Mouse (Mus musculus): ENCODE results near the gene Iqce.
A peak's percentile ranks its signal among the peaks of the same experiment; 100 is the strongest.

The Iqce gene

GRCm38 (mm10) chr5:140641254-140641928 lies 60.8 kb downstream of the Iqce start:
- DNase-seq (ENCODE audit: inconsistent age in 2 of 2, low spot score in 1 of 2) = peak in 1 of 2 experiments; percentile 38

- DNase-seq (ENCODE audit: inconsistent age in 2 of 2, low spot score in 1 of 2) = no peak
Measured at GRCm38 (mm10) chr5:140640812-140641211, 61.4 kb downstream of the Iqce start.

DNA sequence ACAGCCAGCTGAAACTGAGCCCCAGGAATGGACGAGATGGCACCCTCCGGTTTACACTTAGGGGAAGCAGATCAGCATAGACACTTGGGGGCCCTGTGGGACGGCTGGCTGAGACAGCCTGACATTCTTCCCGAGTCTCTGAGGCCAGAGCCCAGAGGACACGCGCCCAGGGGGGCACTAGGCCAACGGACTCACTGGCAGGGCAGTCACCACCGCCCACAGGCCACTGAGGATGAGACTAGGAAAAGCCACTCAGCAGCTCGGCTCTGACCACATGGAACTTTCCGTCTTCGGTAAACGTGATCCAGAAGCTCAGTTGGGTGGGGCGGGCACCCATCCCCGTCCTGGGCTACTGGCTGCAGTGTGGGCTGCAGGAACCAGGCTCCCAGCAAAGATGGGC lies 62.3 kb downstream of the Iqce start:
- DNase-seq (ENCODE audit: inconsistent age in 2 of 2, low spot score in 1 of 2) = peak in 1 of 2 experiments; percentile 53

DNA sequence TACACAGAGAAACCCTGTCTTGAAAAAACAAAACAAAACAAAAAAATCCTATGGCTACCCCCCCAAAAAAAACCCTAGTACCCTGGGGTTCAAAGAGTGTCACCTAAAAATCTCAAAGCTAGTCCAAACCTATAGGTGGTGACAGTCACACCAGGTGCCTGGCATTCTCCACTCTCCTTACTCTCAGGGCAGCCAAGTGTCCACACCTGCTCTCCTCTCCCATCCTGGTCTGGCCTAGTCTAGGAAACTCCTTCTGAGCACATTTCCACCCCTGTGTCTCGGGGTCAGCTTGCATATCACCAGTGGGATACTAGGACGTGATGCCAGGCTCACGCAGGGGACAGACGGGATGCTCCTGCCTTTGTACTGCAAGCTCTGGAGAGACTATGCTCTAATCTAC lies 62.9 kb downstream of the Iqce start:
- DNase-seq (ENCODE audit: inconsistent age in 2 of 2, low spot score in 1 of 2) = no peak

DNA sequence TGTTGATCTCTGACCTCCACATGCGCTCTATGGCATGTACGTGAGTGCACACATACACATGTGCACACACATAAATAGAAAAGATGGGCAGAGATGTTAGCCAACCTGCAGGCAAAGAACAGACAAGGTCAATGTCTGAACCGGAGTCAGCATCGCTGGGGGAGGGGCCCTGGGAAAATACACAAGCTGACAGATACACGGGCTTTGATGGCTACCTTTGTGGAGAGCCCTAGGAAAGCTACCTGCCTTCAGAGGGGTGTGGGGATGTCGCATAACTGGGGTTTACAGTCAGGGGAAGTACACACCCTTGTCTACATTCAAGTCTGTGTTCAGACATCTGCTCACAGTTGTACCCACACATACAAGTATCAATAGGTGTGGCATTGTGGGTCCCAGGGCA lies 63.7 kb downstream of the Iqce start:
- peak in 1 of 2 experiments; percentile 34 for DNase-seq (ENCODE audit: inconsistent age in 2 of 2, low spot score in 1 of 2)

- DNase-seq (ENCODE audit: inconsistent age in 2 of 2, low spot score in 1 of 2) = no peak
Measured at GRCm38 (mm10) chr5:140637989-140638388, 64.2 kb downstream of the Iqce start.

DNA sequence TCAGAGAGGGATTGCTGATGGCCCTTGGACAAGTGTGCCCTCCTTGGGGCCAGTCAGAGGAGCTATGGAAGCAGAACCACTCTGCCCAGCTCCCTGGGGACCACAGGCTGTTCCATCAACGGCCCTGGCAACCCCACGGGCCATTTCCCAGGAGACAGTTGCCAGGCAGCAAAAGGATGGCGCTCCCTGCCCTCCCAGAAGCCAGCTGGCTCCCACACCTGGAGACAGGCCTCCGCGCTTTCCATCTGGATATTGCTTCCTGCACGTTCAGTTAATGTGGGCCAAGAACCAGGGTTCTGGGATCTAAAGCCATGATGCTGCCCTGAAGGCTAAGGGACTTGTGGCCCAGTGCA lies 65.1 kb downstream of the Iqce start:
- no peak for DNase-seq (ENCODE audit: inconsistent age in 2 of 2, low spot score in 1 of 2)

- peak in 1 of 2 experiments; percentile 63 for DNase-seq (ENCODE audit: inconsistent age in 2 of 2, low spot score in 1 of 2)
Measured at GRCm38 (mm10) chr5:140636316-140637057, 65.7 kb downstream of the Iqce start.

GRCm38 (mm10) chr5:140634798-140635722 lies 67.1 kb downstream of the Iqce start:
- no peak for DNase-seq (ENCODE audit: inconsistent age in 2 of 2, low spot score in 1 of 2)

GRCm38 (mm10) chr5:140633432-140633831 lies 68.7 kb downstream of the Iqce start:
- DNase-seq (ENCODE audit: inconsistent age in 2 of 2, low spot score in 1 of 2) = no peak

- DNase-seq (ENCODE audit: inconsistent age in 2 of 2, low spot score in 1 of 2) = no peak
Measured at GRCm38 (mm10) chr5:140628995-140629394, 73.2 kb downstream of the Iqce start.

GRCm38 (mm10) chr5:140627580-140627979 lies 74.6 kb downstream of the Iqce start:
- DNase-seq (ENCODE audit: inconsistent age in 2 of 2, low spot score in 1 of 2) = no peak

DNA sequence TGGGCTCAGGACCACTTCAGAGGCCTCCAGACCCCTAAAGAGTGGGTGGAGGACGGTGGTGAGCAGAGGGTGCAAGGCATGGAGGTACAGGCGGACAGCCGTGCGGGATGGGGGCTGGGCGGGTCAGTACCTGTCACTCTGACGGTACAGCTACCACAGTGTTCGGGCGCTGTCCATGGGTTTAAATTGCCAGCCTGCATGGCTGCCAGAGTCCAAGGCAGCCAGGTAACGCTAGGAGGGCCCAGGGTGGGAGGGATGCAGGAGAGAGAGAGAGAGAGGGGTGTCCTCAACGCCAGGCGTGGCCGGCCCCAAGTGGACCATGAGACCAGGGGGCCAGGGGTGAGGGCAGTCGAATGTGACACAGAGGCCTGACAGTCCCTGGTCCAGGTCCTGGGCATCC lies 77.2 kb downstream of the Iqce start:
- no peak for DNase-seq (ENCODE audit: inconsistent age in 2 of 2, low spot score in 1 of 2)

GRCm38 (mm10) chr5:140624238-140624637 lies 77.9 kb downstream of the Iqce start:
- no peak for DNase-seq (ENCODE audit: inconsistent age in 2 of 2, low spot score in 1 of 2)

- no peak for DNase-seq (ENCODE audit: inconsistent age in 2 of 2, low spot score in 1 of 2)
Measured at GRCm38 (mm10) chr5:140623791-140624190, 78.4 kb downstream of the Iqce start.

DNA sequence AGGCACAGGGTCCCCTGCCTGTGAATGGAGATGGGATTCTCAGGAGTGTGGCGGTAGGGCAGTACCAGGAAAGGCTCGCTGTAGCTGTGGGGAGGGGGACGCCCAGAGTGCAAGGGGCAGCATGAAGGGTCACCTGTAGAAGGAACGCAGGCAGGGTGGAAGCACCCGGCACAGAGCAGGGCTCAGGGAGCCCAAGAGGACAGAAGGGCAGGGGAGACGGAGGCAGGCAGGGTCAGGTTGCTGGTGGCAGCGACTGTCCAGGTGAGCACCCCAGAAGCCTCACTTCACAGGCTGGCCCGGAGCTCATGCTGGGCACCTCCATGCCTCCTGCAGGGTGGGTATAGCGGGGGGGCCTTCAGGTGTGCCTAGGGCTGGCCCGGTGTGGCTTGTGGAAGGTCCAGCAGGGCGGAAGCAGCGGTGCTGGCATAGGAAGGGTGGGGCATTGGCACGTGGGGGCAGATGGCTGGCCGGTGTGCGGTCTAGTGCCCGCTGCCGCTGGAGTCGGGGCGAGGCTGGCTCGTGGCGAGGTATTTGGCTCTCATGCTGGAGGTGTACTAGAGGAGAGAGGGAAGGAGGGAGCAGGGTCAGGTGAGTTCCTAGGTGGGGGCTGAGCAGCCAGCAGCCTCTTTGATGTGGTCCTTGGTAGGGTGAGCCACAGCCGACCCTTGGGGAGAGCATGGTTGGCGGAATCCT lies 79.1 kb downstream of the Iqce start:
- no peak for DNase-seq (ENCODE audit: inconsistent age in 2 of 2, low spot score in 1 of 2)

GRCm38 (mm10) chr5:140621517-140621916 lies 80.7 kb downstream of the Iqce start:
- peak in 1 of 2 experiments; percentile 78 for DNase-seq (ENCODE audit: inconsistent age in 2 of 2, low spot score in 1 of 2)

DNA sequence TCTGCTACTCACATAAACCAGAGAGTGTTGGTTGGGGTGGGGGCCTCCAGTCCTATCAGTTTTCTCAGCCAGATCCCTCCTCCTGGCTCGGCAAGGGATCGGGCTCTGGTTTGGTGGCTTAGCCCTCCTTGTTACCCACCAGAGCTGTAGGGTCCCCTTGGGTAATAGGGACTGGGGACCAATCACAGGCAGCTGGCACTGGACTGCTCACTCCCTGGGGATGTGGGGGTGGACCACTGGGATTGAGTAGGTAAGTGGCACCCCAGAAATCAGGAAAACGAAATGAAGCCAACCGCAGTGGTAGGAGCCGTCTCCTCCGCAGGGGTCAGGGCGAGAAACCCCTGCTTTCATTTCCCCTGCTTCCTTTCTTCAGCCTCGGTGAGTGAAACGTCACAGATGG lies 81.1 kb downstream of the Iqce start:
- no peak for DNase-seq (ENCODE audit: inconsistent age in 2 of 2, low spot score in 1 of 2)

DNA sequence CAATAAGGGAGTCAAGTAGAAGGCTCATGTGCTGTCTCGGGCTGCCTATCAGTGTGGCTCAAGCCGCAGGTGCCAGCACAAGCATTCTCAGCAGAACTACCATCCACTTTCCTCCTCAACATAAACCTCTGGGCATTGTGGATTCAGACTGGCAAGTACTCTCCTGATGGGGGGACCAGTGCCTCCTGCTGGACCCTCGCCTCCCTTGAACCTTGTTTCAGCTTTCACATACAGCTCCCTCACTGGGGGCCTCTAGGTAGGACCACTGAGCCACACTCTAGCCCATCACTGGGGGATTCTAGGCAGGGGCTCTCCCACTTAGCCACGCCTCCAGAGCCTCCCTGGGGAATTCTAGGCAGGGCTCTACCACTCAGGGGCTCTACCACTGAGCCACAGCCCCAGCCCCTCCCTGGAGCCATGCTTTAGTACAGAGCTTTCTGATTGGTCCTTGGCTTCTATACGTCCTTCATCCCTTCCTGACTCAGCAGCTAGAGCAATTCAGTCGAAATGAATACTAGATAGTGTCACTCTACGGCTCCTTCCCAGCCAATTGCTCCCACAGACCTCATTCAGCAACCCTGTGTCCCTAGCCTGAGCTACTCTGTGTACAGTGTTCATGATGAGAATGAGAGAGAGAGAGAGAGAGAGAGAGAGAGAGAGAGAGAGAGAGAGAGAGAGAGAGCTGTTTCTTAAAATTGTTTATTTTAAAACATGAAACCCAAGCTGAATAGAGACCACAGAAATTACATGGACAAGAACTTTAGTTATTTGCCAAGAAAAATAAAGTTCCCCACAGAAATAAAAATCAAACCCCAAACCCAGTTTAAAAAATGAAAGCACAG lies 82.1 kb downstream of the Iqce start:
- no peak for DNase-seq (ENCODE audit: inconsistent age in 2 of 2, low spot score in 1 of 2)

- DNase-seq (ENCODE audit: inconsistent age in 2 of 2, low spot score in 1 of 2) = peak; percentile 72 to 92
Measured at GRCm38 (mm10) chr5:140619151-140619771, 82.9 kb downstream of the Iqce start.
